Mouse (Mus musculus) cerebral cortex, adult 2 months (tissue): ENCODE results near the gene Tmcc3.

Experiments
- WGBS: fragments of 180-500 bp; shearing (Covaris S2); methylation state at CpG from one replicate; pipeline ENCODE4 v1.1.7; 2018; 5-methylcytosine and 5-hydroxymethylcytosine counted together

Tmcc3 gene

GRCm38 (mm10) chr10:94466313-94466712 lies 154.6 kb downstream of the Tmcc3 start:
- 58% methylated on average over 7 of the region's 7 CpGs for whole genome bisulfite sequencing

GRCm38 (mm10) chr10:94471487-94471886 lies 159.7 kb downstream of the Tmcc3 start:
- 82% methylated on average over 8 of the region's 8 CpGs for WGBS

GRCm38 (mm10) chr10:94473501-94473900 lies 161.8 kb downstream of the Tmcc3 start:
- 83% methylated on average over 5 of the region's 5 CpGs for WGBS

GRCm38 (mm10) chr10:94474185-94474584 lies 162.4 kb downstream of the Tmcc3 start:
- 88% methylated on average over 5 of the region's 5 CpGs for WGBS

- WGBS = 90% methylated on average over 13 of the region's 13 CpGs
Observed at GRCm38 (mm10) chr10:94477366-94478225, 165.8 kb downstream of the Tmcc3 start.

GRCm38 (mm10) chr10:94479646-94480045 lies 167.9 kb downstream of the Tmcc3 start:
- 88% methylated on average over 13 of the region's 13 CpGs for WGBS

GRCm38 (mm10) chr10:94480380-94481101 lies 168.8 kb downstream of the Tmcc3 start:
- WGBS = 44% methylated on average over 13 of the region's 13 CpGs

- 88% methylated on average over 2 of the region's 2 CpGs for WGBS
Observed at GRCm38 (mm10) chr10:94486179-94486578, 174.4 kb downstream of the Tmcc3 start.

- WGBS = 97% methylated on average over 4 of the region's 4 CpGs
Observed at GRCm38 (mm10) chr10:94489509-94489908, 177.8 kb downstream of the Tmcc3 start.

- WGBS = 80% methylated on average over 3 of the region's 3 CpGs
Observed at GRCm38 (mm10) chr10:94491006-94491405, 179.3 kb downstream of the Tmcc3 start.

- WGBS = 16% methylated on average over 8 of the region's 8 CpGs
Observed at GRCm38 (mm10) chr10:94494403-94494846, 182.7 kb downstream of the Tmcc3 start.

GRCm38 (mm10) chr10:94495496-94496235 lies 183.9 kb downstream of the Tmcc3 start:
- WGBS = 94% methylated on average over 7 of the region's 7 CpGs

GRCm38 (mm10) chr10:94496826-94497440 lies 185.2 kb downstream of the Tmcc3 start:
- 62% methylated on average over 8 of the region's 8 CpGs for WGBS

- 55% methylated on average over 16 of the region's 16 CpGs for whole genome bisulfite sequencing
Observed at GRCm38 (mm10) chr10:94500210-94500876, 188.6 kb downstream of the Tmcc3 start.

GRCm38 (mm10) chr10:94500877-94501273 lies 189.1 kb downstream of the Tmcc3 start:
- WGBS = 85% methylated on average over 7 of the region's 7 CpGs

GRCm38 (mm10) chr10:94501796-94502195 lies 190.0 kb downstream of the Tmcc3 start:
- 82% methylated on average over 10 of the region's 10 CpGs for WGBS

- WGBS = 80% methylated on average over 16 of the region's 16 CpGs
Observed at GRCm38 (mm10) chr10:94505248-94505772, 193.6 kb downstream of the Tmcc3 start.

GRCm38 (mm10) chr10:94508863-94509262 lies 197.1 kb downstream of the Tmcc3 start:
- WGBS = 85% methylated on average over 5 of the region's 5 CpGs

- 98% methylated on average over 1 of the region's 1 CpGs for WGBS
Observed at GRCm38 (mm10) chr10:94512771-94513170, 201.0 kb downstream of the Tmcc3 start.

- WGBS = 9% methylated on average over 12 of the region's 12 CpGs
Observed at GRCm38 (mm10) chr10:94514091-94514505, 202.3 kb downstream of the Tmcc3 start.
